Mouse (Mus musculus): Measurements from ENCODE around the gene Nploc4. TPM values are rescaled to one million over a fixed set of nuclear protein-coding genes. Genes with fewer than 3 reads are reported as not detected.

Nploc4 gene
- polyA plus RNA-seq, 1 experiment from 2014 or later, result 69.2 TPM

GRCm38 (mm10) chr11:120366443-120367027 lies 71.0 kb downstream of the Nploc4 start:
- CTCF ChIA-PET, result interaction anchor here (1.6 kb wide), 1 partner anchor 13 kb away, joined by 4 read pairs; no protein-coding TSS in a partner anchor
- POLR2A ChIA-PET, result no interaction called here
- in situ Hi-C loops (cut with MboI; ENCODE audit: low pct_unique_long_range_greater_than_20kb), result no loop called here
- TF ChIP-seq CTCF (IDR thresholded peaks at IDR 0.05), result no peak
- ATAC-seq, result no peak
- no peak for DNase-seq (ENCODE audit: low read depth, low spot score)
- no peaks in the 10 kb centered on the region for H3K27me3 ChIP-seq

- CTCF ChIA-PET, result interaction anchor here (1.4 kb wide), 1 partner anchor 10 kb away, joined by 4 read pairs; no protein-coding TSS in a partner anchor
- in situ Hi-C loops (cut with MboI; ENCODE audit: low pct_unique_long_range_greater_than_20kb), result no loop called here
- TF ChIP-seq CTCF (IDR thresholded peaks at IDR 0.05), result no peak
- DNase-seq (ENCODE audit: low read depth, low spot score), result no peak
- POLR2A ChIA-PET, result interaction anchor here (1.0 kb wide), 1 partner anchor 10 kb away, joined by 3 read pairs; no protein-coding TSS in a partner anchor
- no peaks in the 10 kb centered on the region for H3K27me3 ChIP-seq
- no peak for ATAC-seq
Measured at GRCm38 (mm10) chr11:120362891-120363290, 74.6 kb downstream of the Nploc4 start.

- no peaks in the 10 kb centered on the region for H3K27me3 ChIP-seq
- TF ChIP-seq CTCF (IDR thresholded peaks at IDR 0.05), result no peak
- ATAC-seq, result no peak
- in situ Hi-C loops (cut with MboI; ENCODE audit: low pct_unique_long_range_greater_than_20kb), result no loop called here
- ChIA-PET CTCF (interaction anchor here (3.3 kb wide), 1 partner anchor 8 kb away, joined by 13 read pairs; no protein-coding TSS in a partner anchor), POLR2A (no interaction called here)
- DNase-seq (ENCODE audit: low read depth, low spot score), result no peak
Measured at GRCm38 (mm10) chr11:120361295-120361694, 76.2 kb downstream of the Nploc4 start, which contains the start of gene Fscn2. Fscn2 (plus strand) TSS chr11:120361534.

- no peak for DNase-seq (ENCODE audit: low read depth, low spot score)
- in situ Hi-C loops (cut with MboI; ENCODE audit: low pct_unique_long_range_greater_than_20kb), result no loop called here
- CTCF ChIA-PET, result interaction anchor here (3.3 kb wide), 1 partner anchor 9 kb away, joined by 13 read pairs; no protein-coding TSS in a partner anchor
- POLR2A ChIA-PET, result interaction anchor here (1.0 kb wide), 1 partner anchor 13 kb away, joined by 3 read pairs; the partner anchor contains the start of gene Actg1
- ATAC-seq, result no peak
- no peak for TF ChIP-seq CTCF (IDR thresholded peaks at IDR 0.05)
- H3K27me3 ChIP-seq, result no peaks in the 10 kb centered on the region
Measured at GRCm38 (mm10) chr11:120360755-120361154, 76.8 kb downstream of the Nploc4 start.

GRCm38 (mm10) chr11:120360062-120360461 lies 77.4 kb downstream of the Nploc4 start:
- POLR2A ChIA-PET, result interaction anchor here (1.0 kb wide), 1 partner anchor 12 kb away, joined by 3 read pairs; the partner anchor contains the start of gene Actg1
- ATAC-seq, result no peak
- no peak for TF ChIP-seq CTCF (IDR thresholded peaks at IDR 0.05)
- no peaks in the 10 kb centered on the region for H3K27me3 ChIP-seq
- CTCF ChIA-PET, result interaction anchor here (0.9 to 3.3 kb wide), 2 partner anchors 10 to 12 kb away, joined by 3 to 13 read pairs; no protein-coding TSS in a partner anchor
- no peak for DNase-seq (ENCODE audit: low read depth, low spot score)
- in situ Hi-C loops (cut with MboI; ENCODE audit: low pct_unique_long_range_greater_than_20kb), result no loop called here

GRCm38 (mm10) chr11:120359391-120359790 lies 78.1 kb downstream of the Nploc4 start:
- CTCF ChIA-PET, result interaction anchor here (0.9 to 3.3 kb wide), 2 partner anchors 10 to 12 kb away, joined by 3 to 13 read pairs; no protein-coding TSS in a partner anchor
- in situ Hi-C loops (cut with MboI; ENCODE audit: low pct_unique_long_range_greater_than_20kb), result no loop called here
- no peaks in the 10 kb centered on the region for H3K27me3 ChIP-seq
- POLR2A ChIA-PET, result no interaction called here
- DNase-seq (ENCODE audit: low read depth, low spot score) (no peak), ATAC-seq (no peak)
- no peak for TF ChIP-seq CTCF (IDR thresholded peaks at IDR 0.05)

- ChIA-PET POLR2A (no interaction called here), CTCF (interaction anchor here (3.3 kb wide), 1 partner anchor 12 kb away, joined by 13 read pairs; no protein-coding TSS in a partner anchor)
- ATAC-seq (no peak), DNase-seq (ENCODE audit: low read depth, low spot score) (no peak)
- in situ Hi-C loops (cut with MboI; ENCODE audit: low pct_unique_long_range_greater_than_20kb), result no loop called here
- no peak for TF ChIP-seq CTCF (IDR thresholded peaks at IDR 0.05)
- H3K27me3 ChIP-seq, result no peaks in the 10 kb centered on the region
Measured at GRCm38 (mm10) chr11:120357791-120358401, 79.6 kb downstream of the Nploc4 start.

GRCm38 (mm10) chr11:120356900-120357299 lies 80.6 kb downstream of the Nploc4 start:
- in situ Hi-C loops (cut with MboI; ENCODE audit: low pct_unique_long_range_greater_than_20kb), result no loop called here
- no peak for TF ChIP-seq CTCF (IDR thresholded peaks at IDR 0.05)
- no peaks in the 10 kb centered on the region for H3K27me3 ChIP-seq
- ATAC-seq (no peak), DNase-seq (ENCODE audit: low read depth, low spot score) (no peak)
- ChIA-PET CTCF (no interaction called here), POLR2A (no interaction called here)

- CTCF ChIA-PET, result no interaction called here
- POLR2A ChIA-PET, result no interaction called here
- in situ Hi-C loops (cut with MboI; ENCODE audit: low pct_unique_long_range_greater_than_20kb), result no loop called here
- no peaks in the 10 kb centered on the region for H3K27me3 ChIP-seq
- ATAC-seq (no peak), DNase-seq (ENCODE audit: low read depth, low spot score) (no peak)
- TF ChIP-seq CTCF (IDR thresholded peaks at IDR 0.05), result no peak
Measured at GRCm38 (mm10) chr11:120356319-120356840, 81.1 kb downstream of the Nploc4 start.

GRCm38 (mm10) chr11:120355277-120356039 lies 82.0 kb downstream of the Nploc4 start:
- CTCF ChIA-PET, result interaction anchor here (1.0 to 1.7 kb wide), 3 partner anchors 9 to 14 kb away, joined by 3 to 9 read pairs (median 3); no protein-coding TSS in a partner anchor
- in situ Hi-C loops (cut with MboI; ENCODE audit: low pct_unique_long_range_greater_than_20kb), result no loop called here
- no peaks in the 10 kb centered on the region for H3K27me3 ChIP-seq
- no peak for TF ChIP-seq CTCF (IDR thresholded peaks at IDR 0.05)
- ATAC-seq (no peak), DNase-seq (ENCODE audit: low read depth, low spot score) (no peak)
- POLR2A ChIA-PET, result interaction anchor here (1.6 kb wide), 1 partner anchor 22 kb away, joined by 5 read pairs; no protein-coding TSS in a partner anchor
